Mouse (Mus musculus) stomach, postnatal 0 days (tissue): ENCODE measurements at regions not wholly inside any gene's neighbourhood (a gene's known extent, or its start where the extent isn't known, plus 50 kb on each side); places are given as distances from the start of the nearest gene placed in this dataset.

Experiments used
- CTCF ChIP-seq: IDR thresholded peaks from 2 replicates; pipeline ENCODE4 v1.5.1; 2016; ENCODE audit warnings: antibody characterized with exemption, low read depth, mild to moderate bottlenecking, moderate library complexity
- EP300 ChIP-seq: optimal IDR thresholded peaks from 2 replicates; pipeline ENCODE3; 2016; ENCODE audit warnings: antibody characterized with exemption

GRCm38 (mm10) chr13:102576871-102577662 is 116.3 kb upstream of the Cd180 start:
- TF ChIP-seq CTCF = no peak
- no peak for TF ChIP-seq EP300
